ENCODE assay signal across 10 mouse cellular contexts in genomic region chr12:79785691-79786090, GRCm38 (mm10).
"Had no signal": no experiment of that assay in that cellular context is flagged by ENCODE, and none has a peak within 500 bp of the region (broad histone marks: within the 10 kb centered on the region; RNA-seq: fewer than 3 reads in every experiment).

No protein-coding gene starts in this region.

- ATAC-seq: liver, embryonic 12.5 days had no signal

- H3K4me3 ChIP-seq: limb, embryonic 15.5 days; liver, embryonic 12.5 days; stomach, embryonic 15.5 days had no signal

- H3K27ac ChIP-seq: limb, embryonic 15.5 days; liver, embryonic 12.5 days; stomach, embryonic 15.5 days had no signal

- H3K36me3 ChIP-seq: limb, embryonic 15.5 days; stomach, embryonic 15.5 days had no signal

- H3K27me3 ChIP-seq: limb, embryonic 15.5 days; liver, embryonic 12.5 days; stomach, embryonic 15.5 days had no signal

- H3K4me2 ChIP-seq: limb, embryonic 15.5 days; liver, embryonic 12.5 days; lung, embryonic 14.5 days; stomach, embryonic 15.5 days had no signal

- H3K9ac ChIP-seq: limb, embryonic 15.5 days; liver, embryonic 12.5 days; lung, embryonic 14.5 days; stomach, embryonic 15.5 days had no signal

- DNase-seq: kidney, adult 8-10 months; kidney, postnatal 25 days; layer of hippocampus, postnatal 36 days; lung, embryonic 14.5 days; midbrain, embryonic 14.5 days; right cerebral cortex, postnatal 14 days; thymus, postnatal 4 days had no signal

- H3K9me3 ChIP-seq: limb, embryonic 15.5 days; stomach, embryonic 15.5 days had no signal

- H3K4me1 ChIP-seq: liver, embryonic 12.5 days had no signal
